Mouse (Mus musculus): Measurements from ENCODE around the gene Olfr898.

Gene Olfr898

GRCm38 (mm10) chr9:38348111-38348510 lies at the start of gene Olfr898:
TSS of gene Olfr898 (plus strand) at chr9:38348411.
- DNase-seq, result no peak

DNA sequence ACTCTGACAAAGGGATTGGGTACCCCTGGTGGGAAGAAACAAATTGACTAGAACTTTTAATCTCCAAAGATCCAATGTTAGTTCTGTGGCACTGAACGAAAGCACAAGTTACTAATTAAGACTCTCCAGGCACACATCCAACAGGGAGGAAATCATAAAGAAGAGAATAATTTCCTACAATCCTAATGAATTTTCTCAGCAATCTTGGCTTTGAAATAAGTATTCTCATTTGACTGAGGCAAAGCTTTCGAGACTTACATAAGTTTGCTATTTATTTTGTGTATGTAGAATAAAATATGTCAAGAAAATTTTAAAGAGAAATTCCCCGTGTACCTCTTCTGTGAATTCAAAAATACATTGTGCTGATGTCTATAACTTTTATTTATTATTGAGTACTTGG lies 19.5 kb upstream of the Olfr898 start, which contains the start of gene Olfr25:
TSS of gene Olfr25 (plus strand) at position 301 of the 400 bp plus-strand sequence.
- no peak for DNase-seq

GRCm38 (mm10) chr9:38366596-38366995 lies 18.4 kb downstream of the Olfr898 start, which contains the start of gene Olfr250:
TSS of gene Olfr250 (plus strand) at chr9:38366896.
- DNase-seq, result no peak

GRCm38 (mm10) chr9:38376786-38377185 lies 28.6 kb downstream of the Olfr898 start, which contains the start of gene Olfr251:
TSS of gene Olfr251 (plus strand) at chr9:38377086.
- no peak for DNase-seq

- no peak for DNase-seq
Measured at GRCm38 (mm10) chr9:38401398-38401797, 53.2 kb downstream of the Olfr898 start, which contains the start of gene Olfr147. TSS of gene Olfr147 (plus strand) at chr9:38401698.
